Mouse (Mus musculus) small intestine, adult 2 months (tissue): ENCODE measurements around the gene B3gat1.

ENCODE experiments used
- CTCF ChIP-seq: fragments of 200-500 bp; IDR thresholded peaks from 2 replicates; pipeline ENCODE4 v1.5.1; 2012; ENCODE audit warnings: low read depth, mild to moderate bottlenecking, control low read depth, inconsistent platforms, low read length, moderate library complexity, mixed read lengths; ENCODE audit not compliant: insufficient replicate concordance, insufficient read length; ENCODE audit errors: extremely low read depth
- POLR2A ChIP-seq: fragments of 200-500 bp; IDR thresholded peaks from 2 replicates; pipeline ENCODE4 v1.6.1; 2012; ENCODE audit warnings: low read depth, mild to moderate bottlenecking, control low read depth, inconsistent platforms, low read length, moderate library complexity

- TF ChIP-seq CTCF = no peak
- no peak for TF ChIP-seq POLR2A
Measured at GRCm38 (mm10) chr9:26718388-26718787, 15.1 kb upstream of the B3gat1 start.
